Mouse (Mus musculus) CD8-positive naive resting alpha-beta T cell, adult 2 months (primary cell): ENCODE results near the gene Cacna1e.

Source experiments
- DNase-seq, 2 experiments: peaks; one replicate each; pipeline ENCODE4 v3.0.0; 2022; ENCODE audit warnings: low read depth in 2 of 2, low spot score in 2 of 2

Gene Cacna1e

DNA sequence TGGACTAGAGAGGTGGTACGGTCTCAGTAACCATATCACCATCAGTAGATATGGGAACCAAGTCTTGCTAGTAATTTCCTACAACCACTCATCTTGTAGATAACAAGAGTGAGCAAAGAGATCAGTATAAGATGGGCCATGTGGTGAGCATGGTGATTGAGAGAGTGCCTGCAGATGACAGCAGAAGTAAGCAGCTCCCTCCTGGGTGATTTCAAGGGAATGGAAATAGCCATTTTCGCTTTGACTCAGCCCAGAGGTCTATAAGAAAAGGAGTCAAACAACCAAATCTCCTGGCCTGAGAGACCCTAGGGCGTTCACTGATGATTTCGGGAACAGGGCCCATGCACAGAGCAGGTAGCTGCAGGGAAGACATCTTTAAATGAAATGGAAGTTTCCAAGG is 45.0 kb downstream of the Cacna1e start:
- DNase-seq = no peak

DNA sequence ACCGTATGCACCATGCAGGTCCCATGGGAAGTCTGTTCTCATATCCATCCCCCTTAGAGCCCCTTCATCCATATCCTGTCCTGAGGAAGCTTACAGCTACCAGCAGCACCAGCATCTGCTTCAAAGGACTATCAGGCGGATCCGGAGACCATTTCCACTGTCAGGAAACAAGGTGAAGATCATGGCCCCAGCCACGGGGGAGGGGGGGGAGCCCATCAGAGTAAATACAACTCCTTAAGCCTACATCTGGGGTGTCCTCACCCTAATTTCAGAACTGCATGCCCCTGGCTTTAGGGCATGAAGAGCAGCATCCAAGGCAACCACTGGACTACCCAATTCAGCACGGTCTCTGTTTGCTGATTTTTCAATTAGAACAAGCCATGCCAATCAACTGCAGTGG is 47.8 kb downstream of the Cacna1e start:
- DNase-seq = no peak

DNA sequence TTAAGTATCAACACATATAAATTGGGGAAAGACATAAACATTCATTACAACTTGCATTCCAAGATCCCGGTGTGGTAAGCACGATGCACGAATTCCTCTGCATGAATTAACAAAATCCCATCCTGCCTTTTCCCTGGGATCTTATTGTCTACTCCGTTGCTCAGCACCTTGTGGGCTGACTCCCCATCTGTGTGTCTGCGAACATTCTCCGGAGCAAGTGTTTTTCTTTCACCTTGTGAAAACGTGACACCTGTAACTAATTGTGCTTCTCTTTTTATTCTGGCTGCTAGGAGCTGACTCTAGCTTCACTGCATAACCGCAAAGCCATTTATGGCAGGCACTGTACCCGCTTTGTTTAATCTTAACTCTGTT is 52.1 kb downstream of the Cacna1e start:
- no peak for DNase-seq

DNA sequence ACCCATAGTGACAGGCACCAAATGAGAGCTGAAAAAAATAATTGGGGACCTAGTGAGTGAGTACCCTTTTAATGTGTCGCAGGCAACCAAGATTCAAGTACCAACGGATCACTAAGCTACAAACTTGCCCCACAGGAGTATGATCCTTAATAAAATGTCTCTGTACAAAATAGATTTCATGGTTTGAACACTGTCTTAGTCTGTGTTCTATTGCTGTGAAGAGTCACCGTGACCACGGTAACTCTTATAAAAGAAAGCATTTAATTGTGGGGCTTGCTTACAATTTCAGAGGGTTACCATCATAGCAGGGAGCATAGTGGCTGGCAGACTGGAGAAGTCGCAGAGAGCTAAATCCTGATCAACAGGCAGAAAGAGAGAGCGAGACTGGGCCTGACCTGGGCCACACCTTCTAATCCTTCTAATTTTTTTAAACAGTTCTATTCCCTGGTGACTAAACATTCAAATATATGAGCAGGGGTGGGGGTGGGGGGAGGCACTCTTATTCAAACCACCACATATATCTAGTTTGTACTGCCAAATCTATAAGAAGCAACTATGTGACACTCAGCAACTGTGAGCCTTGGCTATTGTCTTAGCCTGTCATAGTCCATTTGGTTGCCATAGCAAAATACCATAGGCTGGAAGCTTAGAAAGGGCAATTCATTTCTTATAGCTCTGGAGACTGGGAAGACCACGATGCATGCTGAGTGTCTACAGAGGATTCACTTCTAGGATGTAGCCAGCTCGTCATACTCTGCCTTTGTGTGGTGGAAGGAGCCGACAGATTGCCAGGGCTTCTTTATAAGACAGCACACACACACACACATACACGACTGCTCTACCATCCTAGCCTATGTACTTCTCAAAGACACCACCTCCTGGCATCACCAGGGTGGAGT is 52.8 kb downstream of the Cacna1e start:
- no peak for DNase-seq

DNA sequence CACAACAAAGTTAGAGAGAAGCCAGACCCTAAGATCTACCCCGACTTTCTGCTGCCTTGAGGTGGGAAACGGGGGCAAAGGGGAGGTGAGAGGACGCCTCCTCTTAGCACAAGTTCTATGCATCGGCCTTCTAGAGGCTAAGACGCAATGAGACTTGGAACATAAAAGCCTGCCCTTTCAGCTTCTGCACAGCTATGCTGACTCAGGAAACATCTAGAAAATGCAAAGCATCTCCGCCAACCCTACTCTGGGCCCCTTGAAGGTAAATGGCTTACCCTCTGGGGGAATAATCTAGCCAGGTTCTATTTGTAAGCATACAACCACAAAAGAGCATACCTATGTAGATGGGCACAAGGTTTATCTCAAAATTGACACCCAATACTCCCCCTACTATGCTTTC is 54.2 kb downstream of the Cacna1e start:
- DNase-seq = no peak

DNA sequence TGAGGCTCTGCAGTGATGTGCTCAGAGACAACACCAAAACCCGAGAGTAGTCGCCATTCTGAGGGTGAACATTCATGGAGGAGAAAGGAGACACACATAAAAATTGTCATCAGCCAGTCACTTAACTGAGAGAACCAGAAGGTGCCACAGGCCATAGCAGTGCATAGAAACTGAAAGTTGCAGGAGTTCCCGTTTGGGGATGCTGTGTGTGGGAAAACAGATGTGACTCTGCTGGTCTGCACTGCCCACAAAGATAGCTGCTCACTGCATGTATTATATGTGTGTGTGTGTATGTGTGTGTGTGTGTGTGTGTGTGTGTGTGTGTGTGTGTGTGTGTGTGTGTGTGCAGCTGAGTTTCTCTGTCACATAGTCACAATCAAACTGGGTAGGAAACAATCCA is 61.2 kb downstream of the Cacna1e start:
- DNase-seq = no peak

DNA sequence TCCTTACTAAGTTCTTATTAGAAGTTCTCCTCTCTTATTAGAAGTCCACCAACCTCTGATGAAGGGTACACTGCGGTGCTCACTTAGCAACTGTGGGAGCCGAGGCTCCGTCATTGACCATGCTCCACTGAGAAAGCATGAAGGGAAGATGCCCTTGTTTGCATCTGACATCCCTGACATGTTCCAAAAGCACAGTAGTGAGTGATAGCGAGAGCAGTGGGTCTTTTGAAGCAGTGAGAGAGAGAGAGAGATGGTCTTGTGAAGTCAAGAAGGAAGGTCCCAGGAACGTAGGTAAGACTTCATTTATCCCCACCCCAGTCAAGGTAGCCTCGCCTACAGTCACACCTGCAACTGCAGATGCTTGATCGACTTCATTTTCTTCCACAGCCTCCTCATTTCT is 63.9 kb downstream of the Cacna1e start:
- no peak for DNase-seq

DNA sequence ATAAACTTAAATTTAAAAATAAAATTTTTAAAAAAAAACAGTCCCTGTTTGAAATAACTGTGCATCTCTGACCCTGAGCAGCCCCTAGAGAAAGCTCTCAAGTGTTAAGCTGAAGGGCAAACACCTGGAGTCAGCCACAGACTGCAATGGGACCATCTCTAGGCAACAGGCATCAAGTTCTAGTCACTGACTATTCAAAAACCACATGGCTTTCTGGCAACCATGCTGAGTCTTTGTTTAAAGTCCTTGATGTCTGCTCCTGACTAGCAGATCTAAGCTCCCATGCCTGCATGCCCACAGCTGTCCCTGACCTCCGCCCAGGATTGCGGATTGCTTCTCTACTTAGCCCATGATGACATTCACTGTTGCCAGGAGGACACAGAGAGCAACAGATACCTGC is 64.3 kb downstream of the Cacna1e start:
- no peak for DNase-seq

DNA sequence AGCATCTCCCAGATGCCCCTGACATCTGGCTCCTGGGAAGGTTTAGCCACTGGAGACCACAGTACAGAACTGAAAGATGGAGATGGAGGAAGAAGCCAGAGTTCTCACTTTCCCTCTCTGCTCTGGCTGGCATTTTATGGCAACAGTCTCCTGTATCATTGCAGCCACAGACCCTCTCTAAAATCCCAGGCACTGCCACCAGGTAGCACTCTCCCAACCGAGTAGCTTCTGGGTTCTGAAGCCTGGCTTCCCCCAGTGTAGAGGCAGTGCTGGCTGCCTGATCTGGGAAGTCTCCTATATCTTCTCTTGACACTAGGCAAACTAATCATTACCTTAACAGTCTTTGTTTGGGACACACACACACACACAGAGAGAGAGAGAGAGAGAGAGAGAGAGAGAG is 65.6 kb downstream of the Cacna1e start:
- no peak for DNase-seq

DNA sequence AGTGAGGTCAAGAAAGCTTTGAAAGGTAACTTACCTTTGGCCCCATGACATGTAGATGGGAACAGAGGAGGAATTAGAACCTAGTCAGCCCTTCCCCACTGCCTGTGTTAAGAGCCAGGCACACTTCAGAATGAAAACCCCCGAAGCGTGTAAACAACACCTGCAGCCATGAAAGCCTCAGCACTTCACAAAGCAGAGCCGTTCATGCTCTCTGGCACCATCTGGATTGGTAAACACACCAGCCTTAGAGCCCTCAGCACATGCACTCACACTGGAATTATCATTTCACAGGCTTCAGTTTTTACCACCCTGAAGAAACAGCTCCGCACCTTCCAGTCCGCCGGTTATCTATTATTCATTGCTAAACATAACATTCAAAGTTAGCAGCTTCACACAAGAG is 67.5 kb downstream of the Cacna1e start:
- no peak for DNase-seq

DNA sequence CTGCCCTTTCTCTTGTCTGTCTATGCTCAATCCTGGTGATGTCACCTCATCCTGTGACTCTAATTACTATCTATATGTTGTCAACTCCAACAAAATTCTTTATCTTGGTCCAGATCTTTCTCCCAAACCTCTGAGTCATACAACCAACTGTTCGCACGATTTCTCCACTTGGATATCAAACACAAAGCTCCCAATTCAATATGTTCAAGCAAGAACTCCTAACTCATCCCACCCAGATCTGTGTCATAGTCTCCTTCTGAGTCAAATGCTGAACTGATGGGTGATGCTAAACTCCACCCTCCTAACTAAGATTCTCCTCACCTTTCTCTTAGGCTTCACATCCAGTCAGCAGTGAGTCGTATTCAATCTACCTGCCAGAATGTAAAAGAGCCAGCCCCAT is 68.0 kb downstream of the Cacna1e start:
- no peak for DNase-seq

DNA sequence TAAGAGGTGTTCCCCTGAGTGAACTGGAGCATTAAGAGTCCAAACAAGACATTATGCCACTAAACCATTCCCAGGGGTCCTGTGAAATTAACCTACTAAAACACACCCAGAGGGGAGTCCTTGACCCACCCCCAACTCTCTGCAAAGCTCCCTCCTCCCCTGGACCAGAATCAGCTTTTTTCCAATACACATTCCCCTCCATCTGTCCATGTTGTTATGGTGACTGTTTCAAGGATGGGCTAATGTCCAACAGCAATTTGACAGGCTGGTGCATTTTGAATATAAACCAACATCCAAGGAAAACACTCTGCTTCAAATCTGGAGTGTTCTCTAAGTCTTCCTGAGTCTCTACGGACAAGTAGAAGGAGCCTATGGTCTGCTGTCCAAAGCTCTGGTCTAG is 78.6 kb downstream of the Cacna1e start:
- no peak for DNase-seq

DNA sequence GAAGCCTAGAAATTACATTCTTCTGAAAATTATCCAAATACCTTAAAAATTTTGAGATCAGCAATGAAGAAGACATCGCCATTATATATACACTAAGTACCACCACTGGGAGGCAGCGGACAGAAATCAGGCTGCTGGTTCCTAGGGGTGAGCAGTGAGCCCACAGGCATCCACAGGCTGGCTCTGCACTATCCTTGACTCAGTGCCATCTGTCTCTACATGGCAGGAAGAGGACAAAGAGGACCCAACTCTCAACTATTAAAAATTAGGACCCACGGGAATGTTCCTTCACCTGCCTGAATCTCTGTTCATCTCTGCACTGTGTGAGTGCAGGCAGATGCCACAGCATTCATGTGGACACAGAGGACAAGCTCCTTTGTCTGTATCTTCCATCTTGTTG is 79.3 kb downstream of the Cacna1e start:
- DNase-seq = no peak

DNA sequence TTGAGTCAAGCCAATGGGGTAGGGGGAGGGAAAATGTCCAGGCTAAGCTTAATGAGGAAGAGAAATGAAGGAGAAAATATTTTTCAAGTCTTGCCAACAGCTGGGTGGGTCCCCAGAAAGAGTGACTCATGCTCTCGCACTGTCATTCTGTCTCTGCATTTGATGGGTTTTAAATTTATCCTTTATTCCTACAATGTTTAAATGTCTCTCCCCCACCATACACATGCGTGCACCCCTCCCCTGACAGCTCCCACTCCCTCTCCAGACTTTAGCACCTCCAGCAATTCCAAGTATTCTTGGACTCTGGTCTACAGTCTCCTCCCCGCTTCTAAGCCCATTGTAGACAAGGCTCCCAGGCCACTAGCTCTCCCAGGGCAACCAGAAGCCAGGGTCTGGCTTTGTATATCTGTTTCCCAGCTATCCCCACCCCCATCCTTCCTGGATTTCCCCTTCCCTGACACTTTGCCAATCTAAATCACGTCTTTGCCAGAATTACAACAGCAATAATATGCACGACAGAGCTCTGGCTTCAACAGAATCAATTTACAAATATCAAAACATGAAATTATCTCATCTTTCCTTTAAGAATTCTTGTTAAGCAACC is 81.9 kb downstream of the Cacna1e start:
- DNase-seq = no peak

DNA sequence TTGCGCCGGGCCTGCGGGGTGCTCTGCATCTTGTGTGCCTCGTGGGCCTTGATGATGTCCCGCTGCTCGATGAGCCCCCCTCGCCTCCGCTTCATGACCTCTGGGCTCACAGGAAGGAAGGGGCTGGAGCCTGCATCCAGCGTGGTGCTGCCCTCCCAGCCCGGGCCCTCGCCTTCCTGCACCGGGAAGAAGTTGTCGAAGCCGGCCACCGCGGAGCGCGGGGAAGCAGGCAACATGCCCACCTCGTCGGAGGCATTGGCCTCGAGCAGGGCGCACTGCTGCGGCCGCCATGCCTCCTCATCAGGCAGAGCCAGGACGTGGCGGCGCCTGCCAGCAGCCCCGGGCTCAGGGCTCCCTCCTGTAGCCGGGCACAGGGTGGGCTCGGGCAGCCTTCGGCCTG is 85.0 kb downstream of the Cacna1e start:
- no peak for DNase-seq

DNA sequence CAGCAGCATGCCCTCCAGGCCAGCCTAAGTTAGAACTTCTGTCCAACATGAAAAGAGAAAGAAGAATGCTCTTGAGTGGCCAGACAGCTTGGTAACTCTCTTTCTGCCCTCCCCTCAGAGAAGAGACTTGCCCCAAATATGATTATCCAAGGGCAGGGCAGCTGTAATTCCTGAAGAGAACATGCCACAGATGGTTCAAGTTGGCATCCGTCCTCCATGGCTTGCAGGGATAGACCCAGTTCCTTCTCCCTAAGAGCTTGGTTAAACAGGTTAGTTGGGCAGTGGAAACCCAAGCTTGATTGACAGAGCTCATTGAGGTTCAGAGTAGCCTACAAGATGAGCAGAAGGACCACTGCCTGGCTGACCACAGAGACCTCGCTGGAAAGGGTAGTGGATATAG is 85.5 kb downstream of the Cacna1e start:
- DNase-seq = no peak

DNA sequence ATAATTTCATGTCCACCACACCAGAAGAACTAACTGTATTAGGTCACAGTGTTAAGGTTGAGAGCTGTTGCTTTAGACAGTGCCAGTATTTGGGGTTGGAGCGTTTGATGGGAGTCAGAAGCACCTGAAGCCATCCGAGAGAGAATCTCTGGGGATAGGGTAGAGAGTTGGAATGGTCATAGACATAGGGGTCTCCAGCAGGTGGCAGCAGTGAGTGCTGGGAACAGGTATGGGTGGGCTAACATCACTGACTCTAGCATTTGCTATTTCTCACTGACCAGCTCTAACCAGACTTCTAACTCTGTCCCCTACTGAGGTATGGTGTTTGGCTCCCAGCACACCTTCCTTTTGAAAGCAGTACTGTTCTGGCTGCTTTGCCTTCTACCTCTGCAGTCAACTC is 87.6 kb downstream of the Cacna1e start:
- DNase-seq = peak in 1 of 2 experiments; percentile 28

DNA sequence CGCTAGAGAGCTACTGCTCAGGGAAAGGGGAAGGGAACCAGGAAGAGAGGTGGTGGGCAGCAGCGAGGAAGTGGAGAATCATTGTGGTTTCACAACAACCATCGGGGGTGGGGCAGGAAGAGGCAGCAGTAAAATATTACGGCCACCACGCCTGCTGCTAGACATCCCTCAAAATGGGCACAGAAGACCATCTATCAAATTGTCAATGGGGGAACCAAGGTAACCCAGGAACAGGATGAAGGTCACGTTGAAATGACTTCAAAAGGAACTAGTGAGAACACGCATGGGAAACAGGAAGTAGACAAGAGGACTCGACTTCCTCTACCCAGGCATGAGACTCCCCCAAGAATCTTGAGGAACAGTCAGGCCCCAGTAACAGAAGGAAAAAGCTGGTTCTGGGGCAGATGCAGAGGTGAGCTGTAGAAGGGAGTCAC is 89.8 kb downstream of the Cacna1e start:
- no peak for DNase-seq

DNA sequence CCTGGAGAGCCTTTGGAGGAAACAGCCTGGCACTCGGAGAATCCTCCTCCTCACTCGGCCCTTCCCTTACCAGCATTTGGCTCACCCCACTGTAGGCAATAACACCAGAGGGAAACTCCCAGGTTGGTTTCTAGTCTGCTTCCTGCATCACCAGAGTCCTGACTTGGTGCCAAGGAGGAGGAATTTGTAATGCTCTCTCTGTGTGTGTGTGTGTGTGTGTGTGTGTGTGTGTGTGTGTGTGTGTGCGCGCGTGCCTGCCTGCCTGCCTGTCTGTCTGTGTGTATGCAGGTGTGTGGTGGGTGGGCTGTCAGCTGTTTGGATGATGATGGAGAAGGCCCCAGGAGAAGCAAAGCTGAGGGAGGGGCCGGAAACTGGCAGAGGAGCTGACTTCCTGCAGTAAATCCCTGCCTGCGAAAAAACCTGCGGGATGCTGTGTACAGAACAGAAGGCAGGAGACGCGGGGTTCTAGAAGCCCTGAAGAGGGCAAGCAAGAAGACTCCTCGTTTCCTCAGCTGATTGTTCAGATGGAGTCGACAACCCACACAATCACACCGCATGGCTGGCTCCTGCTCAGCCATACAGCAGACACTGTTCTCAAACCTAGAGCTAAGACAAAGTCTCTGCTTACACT is 92.6 kb downstream of the Cacna1e start:
- no peak for DNase-seq

DNA sequence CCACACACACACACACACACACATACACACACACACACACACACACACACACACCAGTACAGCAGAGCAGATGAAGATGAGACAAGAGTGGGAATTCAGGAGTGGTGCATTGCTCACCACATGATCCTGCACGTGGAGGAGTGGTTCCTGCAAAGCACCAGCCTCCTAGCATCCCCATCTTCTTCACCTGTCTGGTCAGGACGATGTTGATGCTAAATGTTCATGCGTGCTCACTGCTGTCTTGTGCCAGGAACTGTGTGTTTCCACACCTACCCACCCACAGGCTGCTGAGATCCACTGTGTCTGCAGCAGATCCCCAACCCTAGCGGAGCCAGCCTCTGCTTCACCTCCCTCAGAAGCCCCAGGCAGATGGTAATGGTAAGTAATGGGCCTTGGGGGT is 95.8 kb downstream of the Cacna1e start:
- no peak for DNase-seq

DNA sequence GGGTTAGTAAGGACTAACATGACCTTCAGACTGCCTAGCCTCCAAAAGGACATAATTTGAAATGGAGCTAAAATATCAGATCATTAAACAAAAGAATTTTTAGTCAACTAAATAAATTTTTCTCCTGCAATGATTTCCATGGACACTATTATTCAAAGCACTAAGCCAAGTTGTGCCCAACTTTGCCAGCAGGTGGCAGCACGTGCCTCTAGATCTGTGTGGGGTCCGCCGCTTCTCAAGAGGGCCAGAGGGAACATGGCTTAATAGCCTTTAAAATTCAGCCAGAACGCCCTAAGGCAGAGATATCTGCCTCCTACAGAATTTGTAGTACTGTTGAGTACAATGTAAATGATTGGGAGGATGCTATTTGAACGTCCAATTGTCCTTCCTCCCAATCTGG is 96.2 kb downstream of the Cacna1e start:
- peak; percentile 52 to 68 for DNase-seq

DNA sequence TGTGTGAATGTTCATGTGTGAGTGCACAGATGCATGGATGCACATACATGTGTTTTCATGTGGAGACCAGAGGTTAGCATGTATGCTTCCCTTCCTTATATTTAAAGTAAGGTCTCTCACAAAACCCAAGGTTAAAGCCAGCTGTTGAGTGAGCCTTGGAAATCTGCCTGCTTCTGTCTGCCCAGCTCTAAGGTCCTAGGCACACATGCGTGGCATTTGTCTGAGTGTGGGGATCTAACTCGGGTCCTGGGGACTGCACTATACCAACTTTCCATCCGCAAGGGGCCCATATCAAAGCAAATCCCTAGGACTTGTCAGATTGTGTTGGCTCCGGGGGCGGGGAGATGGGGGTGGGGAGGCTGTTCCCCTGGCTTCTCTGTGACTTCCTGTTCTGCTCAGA is 96.9 kb downstream of the Cacna1e start:
- DNase-seq = no peak
